Mouse (Mus musculus) E14TG2a.4 (cell line): ENCODE results near the gene Slc35g3.

ENCODE experiments used
- CTCF ChIP-seq: conservative IDR thresholded peaks from 2 replicates; pipeline ENCODE4 v1.5.1; 2014; ENCODE audit warnings: low read length
- NANOG ChIP-seq: IDR thresholded peaks from 2 replicates; pipeline ENCODE4 v1.6.1; 2014; ENCODE audit warnings: borderline replicate concordance, low read length, mixed read lengths

DNA sequence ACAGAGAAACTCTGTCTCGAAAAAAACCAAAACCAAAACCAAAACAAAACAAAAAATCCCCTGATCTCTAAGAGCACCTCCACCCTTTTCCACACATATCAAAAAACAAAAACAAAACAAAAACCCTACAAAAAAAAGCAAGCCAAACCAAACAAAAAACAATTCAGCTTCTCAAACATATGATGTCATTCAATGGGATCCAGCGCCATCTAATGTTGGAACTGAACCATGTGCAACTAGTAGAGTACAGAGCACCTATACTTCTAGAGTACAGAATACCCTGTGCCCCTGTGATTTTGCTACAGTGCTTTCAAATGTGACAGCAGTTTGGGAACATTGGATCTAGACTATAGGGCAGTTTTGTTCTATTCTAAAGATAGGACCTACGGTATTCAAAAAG, 7.1 kb downstream of the Slc35g3 start:
- TF ChIP-seq CTCF (peak; percentile 32), NANOG (no peak)
